Mouse (Mus musculus): Measurements from ENCODE around the gene Vps13d.

Vps13d gene

GRCm38 (mm10) chr4:144972948-144973720 is 221.7 kb downstream of the Vps13d start:
- no peak for DNase-seq (ENCODE audit: low spot score)

GRCm38 (mm10) chr4:144971048-144971447 is 223.8 kb downstream of the Vps13d start:
- DNase-seq (ENCODE audit: low spot score) = no peak

- no peak for DNase-seq (ENCODE audit: low spot score)
Measured at GRCm38 (mm10) chr4:144969030-144969429, 225.8 kb downstream of the Vps13d start.

GRCm38 (mm10) chr4:144968371-144968770 is 226.4 kb downstream of the Vps13d start:
- no peak for DNase-seq (ENCODE audit: low spot score)

- no peak for DNase-seq (ENCODE audit: low spot score)
Measured at GRCm38 (mm10) chr4:144965255-144965654, 229.6 kb downstream of the Vps13d start.

GRCm38 (mm10) chr4:144961696-144962095 is 233.1 kb downstream of the Vps13d start:
- DNase-seq (ENCODE audit: low spot score) = no peak

- DNase-seq (ENCODE audit: low spot score) = no peak
Measured at GRCm38 (mm10) chr4:144961232-144961631, 233.6 kb downstream of the Vps13d start.

- DNase-seq (ENCODE audit: low spot score) = peak; percentile 76
Measured at GRCm38 (mm10) chr4:144960188-144960904, 234.5 kb downstream of the Vps13d start.

- peak; percentile 65 for DNase-seq (ENCODE audit: low spot score)
Measured at GRCm38 (mm10) chr4:144957721-144958120, 237.1 kb downstream of the Vps13d start.

- peak; percentile 82 for DNase-seq (ENCODE audit: low spot score)
Measured at GRCm38 (mm10) chr4:144957186-144957585, 237.6 kb downstream of the Vps13d start.

- DNase-seq (ENCODE audit: low spot score) = no peak
Measured at GRCm38 (mm10) chr4:144956293-144956692, 238.5 kb downstream of the Vps13d start.

- DNase-seq (ENCODE audit: low spot score) = no peak
Measured at GRCm38 (mm10) chr4:144955863-144956262, 238.9 kb downstream of the Vps13d start.

- DNase-seq (ENCODE audit: low spot score) = no peak
Measured at GRCm38 (mm10) chr4:144953421-144953820, 241.4 kb downstream of the Vps13d start.

- DNase-seq (ENCODE audit: low spot score) = no peak
Measured at GRCm38 (mm10) chr4:144951859-144952258, 242.9 kb downstream of the Vps13d start.

- no peak for DNase-seq (ENCODE audit: low spot score)
Measured at GRCm38 (mm10) chr4:144950883-144951282, 243.9 kb downstream of the Vps13d start.

- no peak for DNase-seq (ENCODE audit: low spot score)
Measured at GRCm38 (mm10) chr4:144950327-144950711, 244.5 kb downstream of the Vps13d start.

GRCm38 (mm10) chr4:144949441-144950326 is 245.1 kb downstream of the Vps13d start:
- DNase-seq (ENCODE audit: low spot score) = peak; percentile 68

GRCm38 (mm10) chr4:144947738-144948390 is 246.9 kb downstream of the Vps13d start:
- peak; percentile 80 for DNase-seq (ENCODE audit: low spot score)

- DNase-seq (ENCODE audit: low spot score) = no peak
Measured at GRCm38 (mm10) chr4:144943273-144943672, 251.5 kb downstream of the Vps13d start.

- DNase-seq (ENCODE audit: low spot score) = no peak
Measured at GRCm38 (mm10) chr4:144942433-144942832, 252.4 kb downstream of the Vps13d start.

GRCm38 (mm10) chr4:144940796-144941462 is 253.9 kb downstream of the Vps13d start:
- no peak for DNase-seq (ENCODE audit: low spot score)

Data from ovary, adult 18-20 months (tissue).